Mouse (Mus musculus) brown adipose tissue, adult 24 weeks (tissue): ENCODE measurements around the gene Klf9. TPM values are rescaled to one million over a fixed set of nuclear protein-coding genes. Genes with fewer than 3 reads are reported as not detected.

Source experiments
- H3K27ac ChIP-seq: fragments of 200-500 bp; replicated peaks from 2 replicates; pipeline ENCODE4 v1.5.1; 2012; ENCODE audit warnings: low read depth, mild to moderate bottlenecking, low read length
- H3K4me1 ChIP-seq: fragments of 200-500 bp; 2 replicates; pipeline ENCODE4 v1.6.1; 2012; ENCODE audit warnings: low read length, mixed read lengths; ENCODE audit not compliant: control insufficient read depth, insufficient read depth, insufficient read length
- H3K4me3 ChIP-seq: fragments of 200-500 bp; 2 replicates; pipeline ENCODE4 v1.5.1; 2012; ENCODE audit warnings: low read depth, mild to moderate bottlenecking, low read length, moderate library complexity; ENCODE audit not compliant: insufficient read depth
- polyA plus RNA-seq: library from polyadenylated mRNA; stranded (reverse); fragments of >200 nt; gene quantifications from 2 replicates; pipeline ENCODE4 v1.2.4, GENCODE M21; 2012; ENCODE audit not compliant: missing spikeins, insufficient read depth, insufficient read length

Gene Klf9
- polyA plus RNA-seq, result 61.4 and 63.8 TPM in 2 replicates

DNA sequence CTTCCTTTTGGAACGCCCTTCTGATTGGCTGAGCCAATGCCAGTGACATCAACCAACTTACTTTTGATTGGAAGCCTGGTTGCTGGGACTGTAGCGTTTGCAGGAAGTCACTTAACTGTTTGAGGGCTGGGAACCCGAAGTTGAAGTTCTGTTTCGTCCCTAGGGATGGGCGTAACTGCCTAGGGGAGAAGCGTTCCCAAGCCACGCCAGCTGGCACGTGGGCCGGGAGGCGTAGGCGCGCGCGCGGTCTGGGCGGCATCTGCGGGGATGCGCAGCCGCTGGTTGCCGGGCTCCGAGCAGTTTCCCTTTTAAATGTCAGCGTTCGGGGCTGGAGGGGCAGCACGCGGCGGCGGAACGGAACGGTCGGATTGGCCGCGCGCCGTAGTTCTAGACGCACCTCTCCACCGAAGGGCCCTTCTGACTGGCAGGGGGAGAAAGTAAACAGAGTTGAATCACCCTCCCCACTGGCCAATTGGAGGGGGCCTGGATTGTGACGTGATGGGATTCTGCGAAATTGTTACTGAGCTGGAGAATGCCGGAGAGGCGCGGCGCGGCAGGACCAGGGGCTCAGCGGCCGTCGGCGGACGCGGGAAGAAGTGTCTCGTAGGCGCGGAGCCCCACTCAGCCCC lies at the start of gene Klf9:
Klf9 (plus strand) TSS at position 538 of the 629 bp plus-strand sequence.
- Histone ChIP-seq H3K4me3 (peak within 1 kb of the TSS; percentile 98), H3K27ac (peak within 1 kb of the TSS; percentile 99), H3K4me1 (peaks cover 22% of the 10 kb centered on the region)

DNA sequence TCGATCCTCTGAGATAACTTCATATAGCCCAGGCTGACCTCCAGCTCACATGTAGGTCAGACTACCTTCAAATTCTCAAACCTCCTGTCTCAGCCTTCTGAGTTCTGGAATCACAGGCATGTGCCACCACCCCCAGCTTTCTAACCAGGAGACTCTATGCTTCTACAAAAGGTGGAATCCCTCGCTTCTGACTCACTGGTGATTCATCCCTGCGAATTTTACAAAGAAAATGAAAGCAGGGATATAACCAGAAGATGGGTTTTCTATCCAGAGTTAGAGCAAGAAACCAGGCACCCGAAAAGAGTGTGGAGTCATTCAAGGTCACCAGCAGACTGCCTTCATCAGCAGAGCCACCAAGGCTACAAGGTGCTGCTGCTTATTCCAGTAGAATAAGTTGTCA lies 49.4 kb upstream of the Klf9 start:
- Histone ChIP-seq H3K4me1 (peaks cover 8% of the 10 kb centered on the region; the same call in 1 of the 2 replicates), H3K27ac (no peak overlapping the region), H3K4me3 (no peak overlapping the region)

DNA sequence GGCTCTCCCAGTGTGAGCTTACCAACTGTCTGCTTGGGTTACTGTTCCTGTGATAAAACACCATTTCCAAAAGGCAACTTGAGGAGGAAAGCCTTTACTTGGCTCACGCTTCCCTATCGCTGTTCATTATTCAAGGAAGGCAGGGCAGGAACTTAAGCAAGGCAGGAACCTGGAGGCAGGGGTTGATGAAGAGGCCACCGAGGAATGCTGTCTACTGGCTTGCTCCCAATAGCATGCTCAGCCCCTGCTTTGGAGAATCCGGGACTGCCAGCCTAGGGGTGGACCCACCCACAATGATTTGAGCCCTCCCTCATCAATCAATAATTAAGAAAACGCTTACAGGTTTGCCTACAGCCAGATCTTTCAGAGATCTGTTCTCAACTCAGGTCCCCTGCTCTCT lies 47.5 kb upstream of the Klf9 start:
- H3K4me3 ChIP-seq, result no peak overlapping the region
- no peak overlapping the region for H3K27ac ChIP-seq
- H3K4me1 ChIP-seq, result peaks cover 8% of the 10 kb centered on the region; the same call in 1 of the 2 replicates

DNA sequence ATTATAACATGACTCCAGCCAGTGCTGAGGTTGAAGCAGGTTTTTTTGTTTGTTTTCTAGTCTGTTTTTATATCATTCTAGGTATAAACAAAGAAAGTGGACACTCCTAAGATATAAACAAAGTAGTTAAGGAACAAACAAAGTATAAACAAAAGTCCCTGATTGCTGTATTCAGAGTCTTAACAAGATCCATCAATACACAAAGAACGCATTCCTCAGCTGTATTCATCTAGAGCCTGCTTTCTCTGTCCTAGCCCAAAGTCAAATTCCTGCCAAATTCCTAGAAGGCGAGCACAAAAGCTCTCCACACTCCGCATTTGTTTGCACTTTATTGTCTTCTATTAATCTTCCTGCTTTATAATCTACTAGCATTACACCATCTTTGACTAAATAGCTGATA lies 46.1 kb upstream of the Klf9 start:
- Histone ChIP-seq H3K4me1 (peaks cover 8% of the 10 kb centered on the region; the same call in 1 of the 2 replicates), H3K4me3 (no peak overlapping the region)

DNA sequence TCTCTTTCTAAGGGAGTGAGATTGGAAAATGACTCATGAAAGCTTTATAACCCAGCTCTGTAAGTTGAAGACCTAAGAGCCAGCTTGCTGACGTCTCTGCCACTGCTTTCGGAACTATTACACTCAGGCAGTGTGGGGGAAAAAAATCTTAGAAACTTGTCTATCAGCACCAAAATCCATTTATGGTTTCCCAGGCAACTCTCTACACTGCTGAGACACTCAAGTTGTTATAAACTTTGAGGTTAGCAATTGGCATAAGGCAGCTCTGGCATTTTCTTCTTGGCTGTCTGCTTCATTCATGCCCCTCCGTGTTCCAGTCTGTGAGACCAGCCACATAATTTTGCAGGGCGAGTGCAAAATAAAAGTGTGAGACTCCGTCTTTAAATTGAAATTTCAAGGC lies 34.2 kb upstream of the Klf9 start:
- Histone ChIP-seq H3K4me3 (no peak overlapping the region), H3K27ac (no peak overlapping the region), H3K4me1 (no peaks in the 10 kb centered on the region)

More for the DNA sequence above, 46.1 kb upstream of the Klf9 start:
- H3K27ac ChIP-seq, result no peak overlapping the region

DNA sequence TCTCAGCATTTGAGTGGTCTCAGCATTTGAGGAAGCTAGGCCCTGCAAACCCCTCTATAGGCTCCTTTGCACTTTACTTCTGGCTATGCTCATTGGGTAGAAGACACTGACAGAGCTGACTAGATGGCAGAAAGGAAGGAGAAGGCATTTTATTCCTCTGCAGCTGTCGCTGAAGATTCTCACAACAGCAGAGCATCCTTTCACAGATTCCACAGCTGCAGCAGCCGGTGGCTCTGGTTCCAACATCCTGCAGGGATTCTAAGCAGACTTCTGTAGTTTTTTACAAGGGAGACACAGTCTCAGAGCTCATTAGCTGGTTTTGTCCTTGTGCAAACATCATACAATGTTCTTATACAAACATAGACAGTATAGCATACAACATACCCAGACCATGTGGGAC lies 33.7 kb upstream of the Klf9 start:
- no peaks in the 10 kb centered on the region for H3K4me1 ChIP-seq
- no peak overlapping the region for H3K4me3 ChIP-seq
- no peak overlapping the region for H3K27ac ChIP-seq

DNA sequence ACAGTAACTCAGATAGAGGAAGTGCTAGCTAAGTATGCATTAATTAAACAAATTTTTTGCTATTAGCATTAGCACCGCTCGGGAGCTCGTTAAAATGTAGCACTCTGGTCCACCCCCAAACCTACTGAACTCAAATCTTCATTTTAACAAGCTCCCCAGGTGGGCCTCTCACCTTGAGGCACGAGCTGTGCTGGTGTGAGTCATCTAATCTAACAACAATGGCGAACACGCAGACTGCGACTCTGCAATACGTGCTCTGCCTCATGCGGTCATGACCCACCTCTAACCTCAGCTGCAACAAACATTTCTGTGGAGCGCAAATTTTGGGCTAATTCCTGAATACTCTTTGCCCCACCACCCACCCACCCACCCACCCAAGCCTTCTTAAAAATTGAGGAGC lies 19.2 kb upstream of the Klf9 start:
- Histone ChIP-seq H3K4me3 (no peak overlapping the region), H3K27ac (no peak overlapping the region), H3K4me1 (peaks cover 14% of the 10 kb centered on the region; the same call in 1 of the 2 replicates)

DNA sequence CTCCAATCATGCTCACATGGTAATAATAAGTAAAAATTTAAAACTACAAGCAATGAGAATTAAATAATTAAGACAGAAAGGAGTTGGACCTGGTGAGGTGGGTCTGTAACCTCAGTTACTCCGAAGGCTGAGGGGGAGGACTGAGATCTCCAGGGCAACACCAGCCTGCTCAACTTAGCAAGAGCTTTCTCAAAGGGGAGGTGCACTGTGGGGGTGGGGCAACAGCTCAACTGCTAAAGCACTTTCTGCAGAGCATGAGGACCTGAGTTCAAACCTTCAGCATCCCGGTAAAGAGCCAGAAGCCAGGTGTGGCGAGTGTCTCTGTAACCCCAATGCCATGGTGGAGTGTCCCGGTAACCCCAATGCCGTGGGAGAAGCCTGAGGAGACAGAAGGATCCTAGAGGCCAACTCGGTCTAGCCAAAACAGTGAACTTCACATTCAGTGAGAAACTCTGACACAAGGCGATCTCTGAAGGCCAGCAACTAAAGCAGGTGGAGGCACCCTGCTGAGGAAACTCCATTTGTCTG lies 16.9 kb upstream of the Klf9 start:
- no peak overlapping the region for H3K27ac ChIP-seq
- no peak overlapping the region for H3K4me3 ChIP-seq
- peaks cover 17% of the 10 kb centered on the region; the same call in 1 of the 2 replicates for H3K4me1 ChIP-seq

DNA sequence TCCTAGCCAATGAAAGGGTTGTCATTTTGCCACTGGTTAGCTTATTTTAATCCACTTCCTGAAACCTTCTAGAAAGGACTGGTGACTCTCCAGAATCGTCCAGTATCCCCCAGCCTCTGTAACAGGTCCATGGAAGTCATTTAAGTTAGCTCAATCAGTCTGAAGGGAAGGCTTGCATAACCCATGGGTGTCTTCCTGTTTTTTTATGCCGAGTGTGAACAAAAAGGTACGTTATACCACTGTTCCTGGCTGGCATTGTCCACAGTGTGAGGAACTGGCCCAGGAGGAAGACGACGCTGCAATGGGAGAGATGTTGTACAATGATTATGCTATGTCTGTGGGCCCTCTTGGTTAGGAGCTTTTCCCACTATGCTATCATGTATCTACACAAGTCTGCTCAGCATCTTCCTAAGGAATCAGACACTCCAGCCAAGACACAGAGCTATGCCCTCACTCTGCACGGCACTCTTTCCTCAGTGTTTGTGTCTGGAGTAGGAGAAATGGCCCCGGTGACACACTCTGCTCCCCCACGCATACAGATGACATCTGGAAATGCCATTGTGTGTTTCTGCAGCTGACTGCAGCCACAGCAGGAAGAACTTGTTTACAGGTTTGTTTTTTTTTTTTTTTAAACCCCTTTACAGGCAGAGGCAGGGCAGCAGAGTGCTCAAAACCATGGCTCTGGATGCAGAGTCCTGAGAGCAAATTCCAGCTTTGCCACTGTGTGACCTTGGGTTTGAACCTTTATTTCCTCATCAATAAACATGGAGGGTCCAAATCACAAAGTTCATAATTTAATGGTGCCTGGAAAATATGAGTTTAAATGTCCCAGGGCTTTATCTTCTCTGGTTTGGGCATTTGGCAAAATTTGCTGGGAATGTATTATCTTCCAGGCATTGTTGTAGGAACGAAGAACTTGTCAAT lies 15.5 kb upstream of the Klf9 start:
- H3K27ac ChIP-seq, result peak overlapping the region; percentile 81

DNA sequence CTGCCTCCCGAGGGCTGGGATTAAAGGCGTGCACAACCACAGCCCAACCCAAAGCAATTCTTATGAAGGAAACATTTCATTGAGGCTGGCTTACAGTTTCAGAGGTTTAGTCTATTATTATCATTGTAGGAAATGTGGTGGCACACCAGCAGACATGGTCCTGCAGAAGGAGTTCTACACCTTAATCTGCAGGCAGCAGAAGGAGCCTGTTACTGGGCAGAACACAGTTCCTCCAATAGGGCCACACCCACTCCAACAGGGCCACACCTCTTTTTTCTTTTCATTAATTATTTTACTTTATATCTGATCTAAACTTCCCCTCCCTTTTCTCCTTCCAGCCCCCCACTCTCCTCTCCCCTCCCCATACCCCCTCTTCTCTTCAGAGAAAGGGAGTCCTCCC lies 11.1 kb upstream of the Klf9 start:
- Histone ChIP-seq H3K27ac (no peak overlapping the region), H3K4me3 (no peak overlapping the region), H3K4me1 (peaks cover 30% of the 10 kb centered on the region)

More for the DNA sequence above, 15.5 kb upstream of the Klf9 start:
- Histone ChIP-seq H3K4me1 (peaks cover 17% of the 10 kb centered on the region; the same call in 1 of the 2 replicates), H3K4me3 (no peak overlapping the region)

DNA sequence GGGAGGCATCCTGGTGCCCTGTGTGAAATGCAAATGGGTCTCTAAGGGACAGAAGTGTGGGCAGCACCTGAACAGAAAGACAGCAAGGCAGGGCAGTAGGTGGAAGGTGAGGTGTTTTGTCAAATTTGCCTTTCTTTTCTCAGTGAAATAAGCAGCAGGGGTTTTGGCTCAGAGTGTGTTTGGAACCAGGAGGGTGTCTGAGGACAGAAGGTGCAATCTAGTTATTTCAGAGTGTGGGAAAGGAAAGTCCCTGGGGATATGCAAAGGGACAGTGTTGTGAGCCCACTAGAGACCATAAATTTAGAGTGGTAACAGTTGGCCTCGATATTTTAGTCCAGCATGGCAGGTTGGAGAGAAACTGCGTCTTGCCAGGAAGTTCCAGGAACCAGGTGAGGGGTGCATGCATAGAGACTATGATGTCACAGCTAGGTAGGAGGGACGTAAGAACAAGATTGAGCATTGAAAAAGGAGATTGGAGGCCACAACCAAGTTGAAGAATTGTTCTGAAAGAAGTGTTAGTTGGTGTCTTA lies 8.9 kb upstream of the Klf9 start:
- peaks cover 21% of the 10 kb centered on the region for H3K4me1 ChIP-seq
- peak overlapping the region; percentile 17; the same call in 1 of the 2 replicates for H3K27ac ChIP-seq
- no peak overlapping the region for H3K4me3 ChIP-seq

DNA sequence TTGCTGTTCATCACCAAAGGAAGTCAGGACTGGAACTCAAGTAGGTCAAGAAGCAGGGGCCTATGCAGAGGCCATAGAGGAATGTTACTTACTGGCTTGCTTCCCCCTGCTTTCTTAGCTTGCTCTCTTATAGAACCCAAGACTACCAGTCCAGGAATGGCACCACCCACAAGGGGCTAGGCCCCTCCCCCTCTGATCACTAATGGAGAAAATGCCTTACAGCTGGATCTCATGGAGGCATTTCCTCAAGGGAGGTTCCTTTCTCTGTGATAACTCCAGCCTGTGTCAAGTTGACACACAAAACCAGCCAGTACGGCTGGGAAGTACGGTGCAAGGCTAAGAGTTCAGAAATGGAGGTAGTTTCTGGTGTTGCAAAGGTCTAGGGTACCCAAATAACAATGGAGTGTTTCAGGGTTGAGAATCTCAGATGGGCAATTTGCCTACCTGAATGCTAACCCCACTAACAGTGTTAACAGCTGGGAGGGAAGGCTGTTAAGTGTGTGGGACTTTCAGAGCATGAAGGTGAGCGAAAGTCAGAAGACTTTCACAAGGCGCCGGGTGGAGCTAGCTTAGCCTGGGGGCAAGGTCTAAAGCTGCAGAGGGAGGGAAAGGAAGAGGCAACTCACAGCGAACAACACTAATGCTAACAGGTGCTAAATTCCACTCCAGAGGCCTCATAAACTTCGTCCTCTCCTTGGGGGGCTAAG lies 8.2 kb upstream of the Klf9 start:
- peak overlapping the region; percentile 99 for H3K27ac ChIP-seq
- no peak overlapping the region for H3K4me3 ChIP-seq
- H3K4me1 ChIP-seq, result peaks cover 22% of the 10 kb centered on the region

DNA sequence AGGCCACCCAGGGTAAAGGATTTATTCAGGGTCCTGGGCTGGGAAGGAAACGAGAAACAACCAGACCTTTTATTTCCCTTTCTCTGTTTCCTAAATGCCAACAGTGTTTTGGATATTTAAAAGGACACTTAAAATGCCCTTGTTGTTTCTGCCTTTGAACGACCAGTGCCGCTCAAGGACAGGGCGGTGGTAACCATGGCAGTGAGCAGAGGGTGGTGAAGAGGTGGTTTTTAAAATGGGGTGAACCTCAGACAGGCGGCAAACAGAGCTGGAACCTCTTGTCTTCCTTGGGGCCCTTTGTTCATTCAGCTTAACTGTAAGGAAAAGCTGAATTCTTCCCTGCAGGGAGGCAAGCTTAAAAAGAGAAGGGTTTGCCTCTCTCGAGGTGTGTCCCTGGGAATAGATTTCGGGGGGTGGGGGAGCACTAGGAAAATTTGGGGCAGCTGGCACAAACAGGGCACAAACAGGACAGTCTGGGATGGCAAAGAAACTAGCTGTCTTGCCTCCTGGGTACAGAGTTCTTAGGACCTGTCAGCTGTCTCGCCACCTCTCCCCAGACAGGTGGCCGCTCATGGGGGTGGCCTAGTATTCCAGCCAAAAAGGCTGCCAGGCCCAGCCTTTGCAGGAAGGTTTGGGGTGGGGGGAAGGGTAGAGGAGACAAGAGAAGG lies 7.5 kb upstream of the Klf9 start:
- H3K4me3 ChIP-seq, result peak overlapping the region; percentile 55; the same call in 1 of the 2 replicates
- peak overlapping the region; percentile 99 for H3K27ac ChIP-seq
- peaks cover 22% of the 10 kb centered on the region for H3K4me1 ChIP-seq

DNA sequence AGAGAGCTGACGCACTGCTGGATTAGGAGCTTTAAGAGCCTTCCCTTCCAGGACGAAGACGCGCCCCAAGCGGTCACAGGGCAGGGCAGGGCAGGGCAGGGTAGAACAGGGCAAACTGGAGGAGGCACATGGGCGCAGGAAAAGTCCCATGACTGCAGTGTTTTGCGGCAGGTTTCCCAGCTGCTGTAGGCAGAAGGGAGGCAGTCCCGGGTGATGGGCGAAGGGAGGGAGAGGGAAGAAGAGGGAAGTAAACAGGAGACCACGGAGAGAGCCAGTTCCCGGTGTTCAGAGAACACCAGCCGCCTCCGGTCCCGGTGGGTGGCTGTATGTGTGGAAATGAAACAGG lies 7.0 kb upstream of the Klf9 start:
- peak overlapping the region; percentile 99 for H3K27ac ChIP-seq
- peak overlapping the region; percentile 55 for H3K4me3 ChIP-seq
- peaks cover 22% of the 10 kb centered on the region for H3K4me1 ChIP-seq
